Mouse (Mus musculus) hindbrain, embryonic 12.5 days (tissue): Measurements from ENCODE around the gene Gm47955. TPM values are rescaled to one million over a fixed set of nuclear protein-coding genes. Genes with fewer than 3 reads are reported as not detected.
"Not testable (repeated sequence)": the region's sequence is repeated elsewhere in the genome, so short reads cannot be mapped to it uniquely, and the experiment has no call there.

Experiments
- ATAC-seq: fragments of 200-750 bp; cut with Nextera tagmentation; 2 replicates; pipeline ENCODE4 v1.8.0; 2017; ENCODE audit warnings: moderate TSS enrichment; ENCODE audit not compliant: low FRiP score
- H3K27ac ChIP-seq: fragments of 300-500 bp; sonication (generic); 2 replicates; pipeline ENCODE4 v1.5.1; 2016; ENCODE audit warnings: mild to moderate bottlenecking
- H3K27me3 ChIP-seq: fragments of 300-500 bp; sonication (generic); 2 replicates; pipeline ENCODE4 v1.6.1; 2016; ENCODE audit warnings: mild to moderate bottlenecking
- H3K36me3 ChIP-seq: fragments of 300-500 bp; sonication (generic); 2 replicates; pipeline ENCODE4 v1.6.1; 2016; ENCODE audit warnings: mild to moderate bottlenecking
- H3K4me1 ChIP-seq: fragments of 300-500 bp; sonication (generic); 2 replicates; pipeline ENCODE4 v1.6.1; 2016
- H3K4me2 ChIP-seq: fragments of 300-500 bp; sonication (generic); replicated peaks from 2 replicates; pipeline ENCODE4 v1.6.1; 2016; ENCODE audit warnings: mild to moderate bottlenecking
- H3K4me3 ChIP-seq: fragments of 300-500 bp; sonication (generic); 2 replicates; pipeline ENCODE4 v1.5.1; 2016; ENCODE audit warnings: mild to moderate bottlenecking
- H3K9ac ChIP-seq: fragments of 300-500 bp; sonication (generic); 2 replicates; pipeline ENCODE4 v1.6.1; 2016; ENCODE audit warnings: mild to moderate bottlenecking, moderate library complexity
- H3K9me3 ChIP-seq: fragments of 300-500 bp; sonication (generic); replicated peaks from 2 replicates; pipeline ENCODE4 v1.6.1; 2016; ENCODE audit warnings: mild to moderate bottlenecking
- WGBS: fragments of 180-500 bp; shearing (Covaris S2); methylation state at CpG from one replicate; pipeline ENCODE4 v1.1.7; 2016; 5-methylcytosine and 5-hydroxymethylcytosine counted together
- polyA plus RNA-seq: library from polyadenylated mRNA; unstranded; fragments of >200 nt; fragmentation: Nextera tagmentation; extraction: Ambion mirVana; gene quantifications from 2 replicates; pipeline ENCODE4 v1.2.1, GENCODE M21; 2016

The Gm47955 gene
- not detected in 2 replicates for polyA plus RNA-seq

- Histone ChIP-seq H3K9me3 (no peaks in the 10 kb centered on the region), H3K4me1 (no peaks in the 10 kb centered on the region), H3K36me3 (no peaks in the 10 kb centered on the region), H3K27ac (no peak within 1 kb of the TSS), H3K9ac (no peak within 1 kb of the TSS), H3K4me2 (no peak within 1 kb of the TSS), H3K4me3 (no peak within 1 kb of the TSS), H3K27me3 (no peaks in the 10 kb centered on the region)
- ATAC-seq: no peak
- 88% methylated on average over 11 of the region's 11 CpGs for WGBS
Measured at GRCm38 (mm10) chr1:82959870-82960385, at the start of gene Gm47955. Gene Gm47955, plus strand, starts transcription at chr1:82960286.

- no peaks in the 10 kb centered on the region for H3K27me3 ChIP-seq
Measured at GRCm38 (mm10) chr1:82913025-82913424, 47.1 kb upstream of the Gm47955 start, which contains the start of gene A030005L19Rik. Gene A030005L19Rik, plus strand, starts transcription at chr1:82913325.

GRCm38 (mm10) chr1:82913434-82913833 lies 46.7 kb upstream of the Gm47955 start:
- not testable (repeated sequence) for H3K4me1 ChIP-seq, H3K9me3 ChIP-seq, H3K36me3 ChIP-seq, H3K27me3 ChIP-seq, H3K4me2 ChIP-seq, H3K4me3 ChIP-seq, H3K27ac ChIP-seq, H3K9ac ChIP-seq, ATAC-seq
- 100% methylated on average over 3 of the region's 5 CpGs for WGBS

More at GRCm38 (mm10) chr1:82913025-82913424, 47.1 kb upstream of the Gm47955 start, which contains the start of gene A030005L19Rik:
- no peak for ATAC-seq
- Histone ChIP-seq H3K27ac (no peak within 1 kb of the TSS), H3K9ac (no peak within 1 kb of the TSS), H3K4me3 (no peak within 1 kb of the TSS), H3K9me3 (no peaks in the 10 kb centered on the region), H3K4me1 (no peaks in the 10 kb centered on the region), H3K4me2 (no peak within 1 kb of the TSS), H3K36me3 (no peaks in the 10 kb centered on the region)
- 91% methylated on average over 3 of the region's 3 CpGs for WGBS

- 0 out of 2 replicates have a peak, but pooled peaks cover 3% of the 10 kb centered on the region for H3K9me3 ChIP-seq
- H3K27me3 ChIP-seq: no peaks in the 10 kb centered on the region
- H3K27ac ChIP-seq: no peak within 1 kb of the TSS
- ATAC-seq: no peak
- no peak within 1 kb of the TSS for H3K4me2 ChIP-seq
- 89% methylated on average over 6 of the region's 6 CpGs for WGBS
- H3K9ac ChIP-seq: no peak within 1 kb of the TSS
- no peak within 1 kb of the TSS for H3K4me3 ChIP-seq
- H3K36me3 ChIP-seq: no peaks in the 10 kb centered on the region
- H3K4me1 ChIP-seq: no peaks in the 10 kb centered on the region
Measured at GRCm38 (mm10) chr1:82924650-82925049, 35.4 kb upstream of the Gm47955 start, which contains the start of gene A030014E15Rik. Gene A030014E15Rik, plus strand, starts transcription at chr1:82924917.

- not testable (repeated sequence) for H3K36me3 ChIP-seq, ATAC-seq, H3K27ac ChIP-seq, H3K9me3 ChIP-seq, H3K27me3 ChIP-seq, H3K4me3 ChIP-seq, H3K4me2 ChIP-seq, H3K4me1 ChIP-seq, H3K9ac ChIP-seq
- WGBS: 81% methylated on average over 1 of the region's 3 CpGs
Measured at GRCm38 (mm10) chr1:82930558-82930957, 29.5 kb upstream of the Gm47955 start.

GRCm38 (mm10) chr1:82931326-82931725 lies 28.8 kb upstream of the Gm47955 start, which contains the start of gene Gm6217:
Gene Gm6217, minus strand, starts transcription at chr1:82931399.
- not testable (repeated sequence) for H3K4me1 ChIP-seq, ATAC-seq, H3K27me3 ChIP-seq, H3K9me3 ChIP-seq, H3K4me2 ChIP-seq, H3K27ac ChIP-seq, H3K4me3 ChIP-seq, H3K9ac ChIP-seq, H3K36me3 ChIP-seq
- WGBS: no CpG with 5 or more reads among the region's 6 CpGs

- 93% methylated on average over 5 of the region's 5 CpGs for WGBS
- Histone ChIP-seq H3K9me3 (peaks cover 6% of the 10 kb centered on the region; the same call in 1 of the 2 replicates), H3K4me2 (no peak overlapping the region), H3K4me1 (no peaks in the 10 kb centered on the region), H3K4me3 (no peak overlapping the region), H3K27me3 (no peaks in the 10 kb centered on the region), H3K36me3 (no peaks in the 10 kb centered on the region), H3K27ac (no peak overlapping the region), H3K9ac (no peak overlapping the region)
- no peak for ATAC-seq
Measured at GRCm38 (mm10) chr1:82938666-82939065, 21.4 kb upstream of the Gm47955 start.

GRCm38 (mm10) chr1:82942505-82942904 lies 17.6 kb upstream of the Gm47955 start:
- not testable (repeated sequence) for H3K27me3 ChIP-seq, H3K9ac ChIP-seq, H3K36me3 ChIP-seq, H3K4me3 ChIP-seq, H3K9me3 ChIP-seq, ATAC-seq, H3K4me2 ChIP-seq, H3K27ac ChIP-seq, H3K4me1 ChIP-seq
- WGBS: 96% methylated on average over 2 of the region's 2 CpGs

GRCm38 (mm10) chr1:82943295-82943694 lies 16.8 kb upstream of the Gm47955 start, which contains the start of gene A030003K21Rik:
Gene A030003K21Rik, minus strand, starts transcription at chr1:82943388.
- not testable (repeated sequence) for H3K9ac ChIP-seq, H3K36me3 ChIP-seq, H3K4me3 ChIP-seq, H3K27me3 ChIP-seq, H3K27ac ChIP-seq, ATAC-seq, H3K4me1 ChIP-seq, H3K4me2 ChIP-seq, H3K9me3 ChIP-seq
- no CpG with 5 or more reads among the region's 6 CpGs for WGBS

GRCm38 (mm10) chr1:82946029-82946428 lies 14.1 kb upstream of the Gm47955 start:
- not testable (repeated sequence) for H3K4me3 ChIP-seq, H3K9ac ChIP-seq, H3K36me3 ChIP-seq, H3K4me1 ChIP-seq, H3K27ac ChIP-seq, H3K4me2 ChIP-seq, H3K9me3 ChIP-seq, ATAC-seq, H3K27me3 ChIP-seq
- WGBS: 100% methylated on average over 1 of the region's 2 CpGs

GRCm38 (mm10) chr1:82948601-82949000 lies 11.5 kb upstream of the Gm47955 start:
- no peak for ATAC-seq
- no peak overlapping the region for H3K27ac ChIP-seq
- no peak overlapping the region for H3K9ac ChIP-seq
- no peak overlapping the region for H3K4me3 ChIP-seq
- H3K4me2 ChIP-seq: no peak overlapping the region
- no peaks in the 10 kb centered on the region for H3K9me3 ChIP-seq
- H3K4me1 ChIP-seq: no peaks in the 10 kb centered on the region
- H3K27me3 ChIP-seq: no peaks in the 10 kb centered on the region
- H3K36me3 ChIP-seq: no peaks in the 10 kb centered on the region
- WGBS: 84% methylated on average over 2 of the region's 2 CpGs

- not testable (repeated sequence) for ATAC-seq, H3K27me3 ChIP-seq, H3K36me3 ChIP-seq, H3K9me3 ChIP-seq, H3K27ac ChIP-seq, H3K4me2 ChIP-seq, H3K4me1 ChIP-seq, H3K4me3 ChIP-seq, H3K9ac ChIP-seq
Measured at GRCm38 (mm10) chr1:82955913-82956312, 4.2 kb upstream of the Gm47955 start, which contains the start of gene Gm7544. Gene Gm7544, minus strand, starts transcription at chr1:82956013.

- ATAC-seq: peak; percentile 66
- Histone ChIP-seq H3K4me3 (no peak overlapping the region), H3K27ac (no peak overlapping the region), H3K9ac (no peak overlapping the region), H3K27me3 (no peaks in the 10 kb centered on the region), H3K9me3 (no peaks in the 10 kb centered on the region), H3K4me1 (no peaks in the 10 kb centered on the region), H3K4me2 (no peak overlapping the region), H3K36me3 (no peaks in the 10 kb centered on the region)
- WGBS: 55% methylated on average over 3 of the region's 3 CpGs
Measured at GRCm38 (mm10) chr1:82966413-82966812, 6.3 kb downstream of the Gm47955 start.
